Mouse (Mus musculus): ENCODE data around the gene Gnb5.

Gene Gnb5

DNA sequence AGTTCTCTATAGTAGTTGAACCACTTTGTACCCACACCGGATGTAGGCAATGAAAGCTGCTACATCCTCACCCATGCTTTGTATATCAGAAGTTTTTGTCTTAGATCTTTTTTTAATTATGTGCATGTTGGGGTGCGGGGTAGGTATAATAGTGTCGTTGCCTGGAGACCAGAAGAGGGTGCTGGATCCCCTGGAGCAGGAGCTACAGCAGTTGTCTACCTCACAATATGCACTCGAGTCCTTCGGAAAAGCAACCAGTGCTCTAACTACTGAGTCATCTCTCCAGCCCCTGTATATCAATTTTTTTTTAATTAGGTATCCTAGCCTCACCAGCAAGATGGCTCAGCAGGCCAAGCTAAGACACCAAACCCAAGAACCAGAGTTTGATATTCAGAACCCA is 927 bp downstream of the Gnb5 start:
- no peak for DNase-seq (ENCODE audit: low spot score in 2 of 2)

DNA sequence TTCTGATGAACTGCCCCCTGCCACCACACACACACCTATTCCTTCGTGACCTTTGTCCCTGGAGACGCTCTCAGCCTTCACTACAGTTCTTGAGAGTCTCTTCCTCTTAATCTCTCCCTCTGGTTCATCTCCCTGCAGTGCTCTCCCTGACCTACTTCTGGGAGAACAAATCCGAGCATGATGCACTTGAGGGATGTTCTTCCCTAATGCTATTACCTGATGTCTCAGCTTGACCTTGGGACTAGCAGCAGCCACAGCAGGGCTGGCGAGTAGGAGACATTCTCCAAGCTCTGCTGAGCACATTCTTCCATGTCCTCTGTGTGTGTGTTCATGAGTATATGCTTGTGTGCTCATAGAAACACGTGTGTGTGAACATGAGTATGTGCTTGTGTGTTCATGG is 2.5 kb downstream of the Gnb5 start:
- no peak for DNase-seq (ENCODE audit: low spot score in 2 of 2)

DNA sequence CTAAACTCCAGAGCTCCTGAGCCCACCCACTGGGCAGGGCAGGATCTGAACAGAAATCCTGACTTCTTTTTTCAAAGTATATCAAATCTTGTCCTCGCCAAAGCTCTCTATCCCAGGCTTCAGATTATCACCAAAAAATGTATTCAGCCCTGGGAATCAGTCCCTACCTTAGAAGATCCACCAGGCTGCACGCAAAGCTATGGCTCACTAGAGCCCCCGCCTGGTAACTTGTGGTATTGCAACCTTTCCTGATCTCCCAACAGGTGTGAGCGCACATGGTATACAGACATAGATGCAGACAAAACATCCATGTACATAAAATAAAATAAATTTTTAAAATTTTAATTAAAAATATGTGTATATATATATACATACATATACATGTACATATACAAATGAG is 5.9 kb downstream of the Gnb5 start:
- DNase-seq (ENCODE audit: low spot score in 2 of 2) = peak; percentile 36 to 66

DNA sequence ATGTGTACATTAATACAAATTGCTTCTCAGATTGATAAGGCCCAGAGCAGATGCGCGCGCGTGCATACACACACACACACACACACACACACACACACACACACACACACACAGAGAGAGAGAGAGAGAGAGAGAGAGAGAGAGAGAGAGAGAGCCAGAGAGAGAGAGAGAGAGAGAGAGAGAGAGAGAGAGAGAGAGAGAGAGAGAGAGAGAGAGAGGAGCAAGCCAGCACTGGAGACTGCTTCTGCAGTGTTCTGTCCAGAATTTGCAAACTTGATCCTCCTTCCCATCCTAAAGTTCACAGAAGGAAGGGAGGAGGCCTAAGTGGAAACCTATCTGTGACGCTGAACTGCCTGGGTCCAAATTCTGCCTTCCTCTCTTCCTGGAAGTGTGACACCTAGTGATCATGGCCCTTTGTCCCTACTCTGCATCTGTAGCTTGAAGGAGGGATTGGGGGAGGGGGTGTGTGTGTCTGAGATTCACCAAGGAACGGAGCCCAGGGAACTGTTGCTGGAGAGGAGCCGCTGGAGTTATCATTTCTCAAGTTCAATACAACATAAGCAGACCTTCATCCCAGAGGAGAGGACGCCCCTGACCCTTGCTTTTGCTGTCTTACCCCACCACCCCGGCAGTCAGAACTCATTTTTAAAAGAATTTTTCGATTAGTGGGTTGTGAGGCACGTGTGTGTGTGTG is 7.2 kb downstream of the Gnb5 start:
- DNase-seq (ENCODE audit: low spot score in 2 of 2) = no peak

DNA sequence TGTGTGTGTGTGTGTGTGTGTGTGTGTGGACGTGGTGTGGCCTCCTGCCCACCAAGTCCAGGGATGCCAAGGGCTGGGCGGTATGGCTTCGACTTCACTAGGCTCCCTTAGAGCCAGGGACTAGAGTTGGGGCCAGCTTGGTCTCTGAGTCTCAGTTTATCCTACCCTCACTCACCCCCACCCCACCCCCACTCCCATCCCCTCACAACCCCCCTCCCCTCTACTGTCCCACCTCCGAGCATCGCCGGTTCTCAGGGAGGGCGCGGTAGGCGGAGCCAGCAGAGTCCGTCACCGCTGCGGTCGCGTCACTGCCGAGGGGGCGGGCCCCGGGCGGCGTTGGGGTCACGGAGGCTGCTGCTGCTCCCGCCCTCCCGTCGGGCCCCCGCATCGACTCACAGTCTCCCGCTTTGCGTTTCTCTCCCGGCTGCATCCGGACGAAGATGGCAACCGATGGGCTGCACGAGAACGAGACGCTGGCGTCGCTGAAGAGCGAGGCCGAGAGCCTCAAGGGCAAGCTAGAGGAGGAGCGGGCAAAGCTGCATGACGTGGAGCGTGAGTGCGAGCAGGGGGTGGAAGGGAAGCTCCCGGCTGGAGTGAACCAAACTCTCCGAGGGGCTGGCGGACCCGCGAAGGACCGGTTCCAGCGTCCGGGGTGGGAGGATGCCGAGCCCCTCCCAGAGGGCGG is 7.9 kb downstream of the Gnb5 start:
- DNase-seq (ENCODE audit: low spot score in 2 of 2) = peak; percentile 77 to 83

DNA sequence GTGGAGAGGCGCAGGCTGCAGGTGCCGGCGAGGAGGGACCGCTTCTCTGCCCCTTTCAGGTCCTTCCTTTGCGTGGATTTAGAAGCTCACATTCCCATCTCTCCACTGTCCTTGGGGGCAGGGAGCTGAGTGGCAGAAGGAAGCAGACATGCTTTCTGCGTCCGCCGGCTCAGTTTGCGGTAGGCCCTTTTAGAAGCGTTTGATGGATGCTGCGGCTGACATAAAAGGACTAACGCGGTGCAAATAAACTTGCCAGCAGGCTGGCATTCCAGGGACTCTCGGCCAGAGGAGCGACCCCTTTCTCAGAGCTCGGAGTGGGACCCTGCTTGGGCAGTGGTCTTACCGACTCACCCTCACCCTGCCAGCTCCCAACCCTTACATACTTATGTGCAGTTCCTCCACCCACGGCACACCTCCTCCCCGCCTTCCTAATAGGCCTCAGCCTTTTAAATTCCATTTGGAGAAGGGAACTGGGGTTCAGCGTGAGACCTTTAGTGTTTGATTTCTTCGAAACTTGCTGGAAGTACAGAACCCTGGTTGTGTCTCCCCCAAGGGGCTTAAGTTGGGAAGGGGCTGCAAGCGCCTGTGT is 8.5 kb downstream of the Gnb5 start:
- no peak for DNase-seq (ENCODE audit: low spot score in 2 of 2)

DNA sequence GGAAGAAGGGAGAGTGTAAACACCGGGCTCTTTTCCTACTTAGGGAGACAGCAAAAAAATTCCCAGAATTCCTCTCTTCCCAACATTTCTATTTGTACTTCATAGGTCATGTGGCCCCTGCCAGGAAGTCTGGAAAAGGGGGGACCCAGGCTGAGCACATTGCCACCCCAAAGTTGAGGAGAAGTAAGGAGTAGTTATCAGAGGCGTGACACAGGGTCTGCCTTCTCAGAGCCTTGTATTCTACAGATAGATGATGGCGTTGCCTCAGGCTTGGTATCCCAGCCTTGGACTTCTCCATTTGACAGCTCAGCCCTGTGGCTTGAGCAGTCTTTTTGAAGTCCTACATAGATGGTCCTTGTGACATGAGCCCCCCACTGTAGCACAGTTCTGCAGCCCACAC is 9.2 kb downstream of the Gnb5 start:
- no peak for DNase-seq (ENCODE audit: low spot score in 2 of 2)

DNA sequence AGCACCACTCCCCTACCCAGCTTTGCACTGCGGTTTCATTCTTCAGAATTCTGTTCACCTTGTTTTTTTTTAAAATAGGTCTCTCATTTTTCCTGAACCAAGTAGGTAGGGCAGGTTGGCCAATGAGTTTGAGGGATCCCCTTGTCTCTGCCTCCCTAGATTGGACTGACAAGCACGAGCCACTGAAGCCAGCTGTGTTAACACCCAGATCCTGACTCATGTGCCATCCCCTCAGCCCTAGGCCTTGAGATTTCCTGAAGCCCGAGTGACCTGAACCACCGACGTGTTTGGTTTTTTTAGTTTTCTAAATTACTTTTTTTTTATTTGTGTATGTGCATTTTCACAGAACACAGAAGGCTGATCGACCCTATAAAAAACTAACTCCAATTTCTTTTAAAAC is 10.7 kb downstream of the Gnb5 start:
- no peak for DNase-seq (ENCODE audit: low spot score in 2 of 2)

DNA sequence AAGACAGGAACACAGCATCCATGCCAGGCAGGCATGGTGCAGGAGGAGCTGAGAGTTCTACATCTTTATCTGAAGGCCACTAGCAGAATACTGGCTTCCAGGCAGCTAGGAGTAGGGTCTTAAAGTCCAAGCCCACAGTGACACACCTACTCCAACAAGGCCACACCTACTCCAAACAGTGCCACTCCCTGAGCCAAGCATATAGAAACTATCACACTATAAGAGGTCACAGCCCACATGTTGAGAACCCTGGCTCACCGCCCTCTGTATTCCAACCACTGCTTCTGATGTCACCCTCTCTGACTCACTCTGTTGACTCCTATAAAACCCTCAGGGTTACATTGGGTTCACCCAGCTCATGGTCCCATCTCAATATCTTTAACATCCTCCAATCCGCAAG is 12.1 kb downstream of the Gnb5 start:
- DNase-seq (ENCODE audit: low spot score in 2 of 2) = no peak

DNA sequence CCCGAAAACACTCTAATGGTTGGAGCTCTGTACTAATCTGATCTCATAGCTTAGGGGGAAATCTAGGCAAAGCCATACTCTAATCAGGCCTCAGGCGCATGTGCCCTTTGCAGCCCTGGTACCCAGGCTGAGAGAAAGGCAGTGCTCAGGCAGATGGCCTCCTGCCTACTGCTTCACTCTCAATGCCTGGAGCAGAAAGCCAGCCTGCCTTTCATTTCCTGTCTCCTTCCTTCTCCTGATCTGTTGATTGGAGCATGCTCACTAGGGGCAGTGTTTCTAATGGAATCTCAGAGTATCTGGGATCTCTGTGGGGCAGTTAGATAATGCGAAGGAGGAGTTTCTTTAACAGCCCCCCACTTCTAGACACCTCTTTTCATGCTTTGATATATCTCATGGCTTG is 13.3 kb downstream of the Gnb5 start:
- no peak for DNase-seq (ENCODE audit: low spot score in 2 of 2)

DNA sequence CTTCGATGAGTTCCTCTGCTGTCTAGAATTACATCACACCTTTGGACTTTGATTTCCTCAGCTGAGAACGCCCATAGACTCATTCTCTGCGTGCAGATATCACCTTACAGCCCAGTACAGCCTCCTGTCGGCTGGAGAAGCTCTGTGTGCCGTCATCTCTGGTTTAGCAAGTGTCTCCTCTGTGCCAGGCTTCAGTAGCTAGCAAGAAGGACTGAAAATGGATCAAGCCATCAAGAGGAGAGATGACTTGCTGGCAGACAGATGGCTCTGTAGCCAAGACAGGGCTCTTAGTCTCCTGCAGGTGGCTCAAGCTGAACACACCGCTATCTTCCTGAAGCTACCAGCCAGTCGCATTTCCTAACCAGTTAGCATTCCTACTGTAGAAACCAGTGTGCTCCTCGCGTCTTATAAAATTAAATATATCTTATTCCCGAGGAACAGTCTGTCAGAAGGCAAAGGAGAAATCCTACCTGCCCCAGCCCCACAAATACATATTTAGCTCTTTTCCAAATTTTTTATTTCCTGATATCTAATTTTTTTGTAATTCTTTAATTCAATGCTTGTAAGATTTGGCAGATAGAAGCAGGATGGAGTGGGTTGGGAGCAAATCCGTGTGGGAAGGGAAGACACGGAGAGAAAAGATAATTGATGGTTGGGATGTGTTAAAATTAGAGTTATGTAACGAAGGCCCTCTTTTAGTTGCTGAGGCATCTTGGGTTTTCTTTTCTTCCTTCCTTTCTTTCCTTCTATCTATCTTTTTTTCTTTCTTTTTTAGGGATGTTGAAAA is 16.2 kb downstream of the Gnb5 start:
- DNase-seq (ENCODE audit: low spot score in 2 of 2) = peak in 1 of 2 experiments; percentile 62

DNA sequence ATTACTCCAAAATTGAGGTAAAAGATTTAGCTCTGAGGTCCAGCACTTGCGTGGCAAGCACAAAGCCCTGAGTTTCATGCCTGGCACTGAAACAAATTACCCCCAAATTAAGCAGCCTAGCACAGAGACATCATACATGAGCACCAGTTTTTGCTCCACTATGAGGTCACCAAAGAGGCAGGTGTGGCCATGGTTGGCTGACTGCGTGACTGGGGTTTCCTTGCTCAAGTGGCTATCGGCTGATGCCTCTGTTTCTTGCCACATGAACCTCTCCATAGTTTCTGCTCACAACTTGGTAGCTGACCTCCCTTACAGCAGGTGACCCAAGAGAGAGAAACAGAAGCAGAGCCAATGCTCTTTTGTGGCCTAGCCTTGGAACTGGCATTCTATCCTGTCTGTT is 22.0 kb downstream of the Gnb5 start:
- DNase-seq (ENCODE audit: low spot score in 2 of 2) = no peak

DNA sequence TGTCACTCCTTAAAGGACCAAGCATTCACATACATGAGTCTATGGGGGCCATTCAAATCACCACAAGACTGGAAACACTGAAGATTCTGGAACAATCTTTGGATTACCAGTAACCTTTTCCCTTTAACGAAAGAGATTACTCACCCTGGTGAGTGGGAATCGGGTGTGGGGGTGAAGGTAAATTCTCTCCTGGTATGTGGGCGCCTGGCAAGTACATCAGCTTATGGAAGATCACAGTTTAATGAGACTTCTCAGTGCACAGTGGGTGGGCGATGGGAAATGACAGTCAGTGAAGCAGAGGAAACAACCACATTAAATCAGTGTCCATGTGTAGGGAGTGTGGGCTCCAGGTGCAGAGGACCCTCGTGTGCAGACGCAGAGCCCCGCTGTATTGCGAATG is 24.7 kb downstream of the Gnb5 start:
- DNase-seq (ENCODE audit: low spot score in 2 of 2) = peak; percentile 61 to 72

DNA sequence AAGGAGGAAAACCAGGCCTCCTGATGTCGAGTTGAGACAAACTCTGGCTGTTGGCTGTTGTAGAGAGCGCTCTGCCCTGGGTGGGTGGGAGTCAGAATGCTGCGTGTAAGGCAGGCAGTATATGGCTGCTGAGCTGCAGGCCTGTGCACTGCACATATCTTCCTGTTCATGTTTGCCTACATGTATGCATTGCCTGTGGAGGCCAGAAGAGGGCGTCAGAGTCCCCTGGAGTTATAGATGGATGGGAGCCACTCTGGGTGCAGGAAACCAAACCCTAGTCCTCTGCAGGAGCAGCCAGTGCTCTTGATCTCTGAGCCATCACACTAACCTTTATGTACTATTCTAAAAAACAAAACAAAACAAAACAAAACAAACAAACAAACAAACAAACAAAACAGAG is 28.4 kb downstream of the Gnb5 start:
- DNase-seq (ENCODE audit: low spot score in 2 of 2) = no peak

DNA sequence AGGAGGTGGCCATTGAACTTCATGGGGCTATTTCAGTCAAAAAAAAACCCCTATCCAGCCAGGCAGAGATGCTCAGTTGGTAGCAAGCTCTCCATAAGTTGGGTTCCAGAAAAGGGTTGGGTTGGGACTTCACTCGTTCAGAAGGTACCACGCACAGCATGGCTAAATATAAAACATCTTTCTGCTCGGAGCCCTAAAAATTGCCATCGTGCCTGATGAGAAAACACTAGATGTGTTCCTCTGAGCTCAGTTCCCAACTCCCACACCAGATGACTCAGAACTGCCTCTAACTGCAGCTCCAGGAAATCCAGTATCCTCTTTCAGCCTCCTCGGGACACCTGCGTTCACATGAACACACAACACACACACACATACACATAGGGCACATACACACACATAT is 31.9 kb downstream of the Gnb5 start:
- peak; percentile 78 to 92 for DNase-seq (ENCODE audit: low spot score in 2 of 2)

DNA sequence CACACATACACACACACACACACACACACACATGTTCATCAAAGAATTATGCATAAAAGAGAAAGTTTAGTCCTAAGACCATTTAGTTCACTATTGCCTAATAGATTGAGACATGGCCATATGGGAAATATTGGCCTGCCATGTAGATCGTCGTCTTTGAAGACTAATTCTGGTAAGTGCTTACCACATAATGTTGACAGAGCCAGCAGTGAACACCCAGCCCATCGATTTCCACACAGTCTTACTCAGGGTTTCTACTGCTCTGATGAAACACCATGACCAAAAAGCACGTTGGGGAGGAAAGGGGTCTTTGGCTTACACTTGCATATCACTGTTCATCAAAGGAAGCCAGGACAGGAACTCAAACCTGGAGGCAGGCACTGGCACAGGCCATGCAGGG is 36.3 kb downstream of the Gnb5 start:
- DNase-seq (ENCODE audit: low spot score in 2 of 2) = no peak

DNA sequence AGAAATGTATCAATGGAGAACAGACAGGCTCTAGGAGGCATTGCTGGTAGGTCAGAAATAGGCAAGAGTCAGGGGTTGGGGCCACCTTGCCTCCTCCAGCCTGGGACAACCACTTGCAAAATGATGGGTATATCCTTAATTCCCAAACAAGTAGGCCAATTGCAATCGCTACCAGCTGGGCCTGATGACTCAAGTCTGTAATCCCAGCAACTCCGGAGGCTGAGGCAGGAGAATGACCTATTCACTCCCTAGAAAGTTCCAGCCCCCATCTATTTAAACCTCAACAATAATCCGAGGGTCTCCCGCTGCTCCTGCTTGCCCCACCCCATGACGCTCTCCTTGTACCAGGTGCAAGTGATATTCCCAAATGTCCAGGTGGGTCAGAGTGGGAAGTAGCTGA is 41.4 kb downstream of the Gnb5 start, which contains the start of gene Bcl2l10:
Gene Bcl2l10 (plus strand): TSS at position 301 of the 400 bp plus-strand sequence.
- no peak for DNase-seq (ENCODE audit: low spot score in 2 of 2)

DNA sequence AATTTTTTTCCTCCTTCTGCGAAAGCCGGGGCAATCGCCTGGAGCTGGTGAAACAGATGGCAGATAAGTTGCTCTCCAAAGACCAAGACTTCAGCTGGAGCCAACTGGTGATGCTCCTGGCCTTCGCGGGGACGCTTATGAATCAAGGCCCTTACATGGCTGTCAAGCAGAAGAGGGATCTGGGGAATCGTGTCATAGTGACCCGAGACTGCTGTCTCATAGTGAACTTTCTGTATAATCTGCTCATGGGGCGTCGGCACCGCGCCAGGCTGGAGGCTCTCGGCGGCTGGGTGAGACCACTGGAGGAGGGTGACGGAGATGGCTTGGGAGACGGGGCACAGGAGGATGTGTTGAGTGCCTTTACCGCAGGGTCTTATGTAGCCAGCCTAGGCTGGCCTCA is 42.0 kb downstream of the Gnb5 start:
- no peak for DNase-seq (ENCODE audit: low spot score in 2 of 2)

DNA sequence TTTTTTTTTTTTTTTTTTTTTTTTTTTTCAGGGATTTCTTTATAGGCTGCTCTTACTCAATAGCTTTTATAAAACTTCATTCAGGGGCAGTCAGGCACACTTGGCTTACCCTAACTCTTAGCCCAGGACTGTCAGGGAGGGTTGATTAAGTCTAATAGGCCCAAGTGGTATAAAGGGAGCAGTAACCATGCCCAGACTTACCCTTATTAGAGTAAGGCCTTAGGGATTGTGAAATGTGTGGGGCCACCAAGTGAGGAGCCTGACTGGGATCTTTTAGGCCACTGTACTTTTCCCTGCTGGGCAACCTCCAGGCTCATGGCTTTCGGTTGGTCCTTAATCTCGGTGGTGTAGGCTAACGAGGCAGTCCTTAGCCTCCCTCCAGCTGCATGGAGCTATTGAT is 42.6 kb downstream of the Gnb5 start:
- DNase-seq (ENCODE audit: low spot score in 2 of 2) = no peak

DNA sequence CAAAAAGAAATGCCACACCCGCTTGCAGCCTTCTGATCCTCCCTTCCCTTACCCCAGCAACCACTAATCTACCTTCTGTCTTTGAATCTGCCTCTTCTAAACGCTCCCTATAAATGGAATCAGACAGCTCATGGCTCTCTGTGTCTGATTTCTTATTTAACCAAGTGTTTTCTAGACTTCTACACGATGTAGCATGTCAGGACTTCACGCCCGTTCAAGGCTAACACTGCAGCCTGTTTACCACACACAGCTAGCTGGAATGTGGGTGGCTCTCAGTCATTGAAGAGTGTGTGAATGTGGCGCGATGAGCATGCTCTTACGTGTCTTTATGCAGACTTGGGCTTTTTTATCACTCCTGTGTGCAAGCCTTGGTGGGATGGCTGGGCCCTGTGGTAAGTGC is 47.0 kb downstream of the Gnb5 start:
- no peak for DNase-seq (ENCODE audit: low spot score in 2 of 2)

DNA sequence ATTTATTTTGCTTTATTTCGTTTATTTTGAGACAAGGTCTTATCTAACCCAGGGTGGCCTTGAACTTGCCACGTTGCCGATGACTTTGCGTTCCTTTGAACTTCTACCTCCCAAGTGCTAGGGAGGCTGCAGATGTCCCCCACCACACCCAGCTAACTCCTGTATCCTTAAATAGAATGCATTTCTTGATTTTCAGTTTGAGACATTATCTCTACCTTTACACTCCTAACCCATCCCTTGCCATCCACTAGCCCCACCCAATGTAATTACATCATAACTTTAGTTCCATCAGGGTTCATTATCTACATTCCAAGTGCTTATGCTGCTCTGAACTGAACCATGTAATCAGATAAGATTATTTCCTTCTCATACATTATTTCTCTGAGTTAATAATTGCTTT is 49.7 kb downstream of the Gnb5 start:
- DNase-seq (ENCODE audit: low spot score in 2 of 2) = no peak

DNA sequence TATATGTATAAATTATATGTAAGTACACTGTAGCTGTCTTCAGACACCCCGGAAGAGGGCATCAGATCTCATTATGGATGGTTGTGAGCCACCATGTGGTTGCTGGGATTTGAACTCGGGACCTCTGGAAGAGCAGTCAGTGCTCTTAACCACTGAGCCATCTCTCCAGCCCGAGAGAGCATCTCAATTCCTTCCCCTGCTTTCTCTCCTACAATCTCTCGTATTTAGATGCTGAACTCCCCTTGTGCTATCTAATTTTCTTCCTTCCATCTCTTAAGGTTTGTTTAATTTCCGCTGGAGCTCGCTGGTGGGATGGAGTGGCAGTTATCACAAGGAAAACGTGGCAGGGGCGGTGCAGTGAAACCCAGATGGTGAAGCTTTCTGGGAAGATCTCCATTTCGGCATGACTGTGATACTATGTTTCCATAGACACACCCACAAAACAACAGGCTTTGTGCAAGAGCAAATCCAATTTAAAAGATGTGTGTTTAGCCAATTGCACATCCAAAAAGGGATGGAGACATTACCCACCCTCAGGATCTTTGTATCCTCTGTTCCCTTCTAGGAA is 51.1 kb downstream of the Gnb5 start:
- DNase-seq (ENCODE audit: low spot score in 2 of 2) = peak; percentile 29 to 60

Measured in right cerebral cortex, postnatal 36 days (tissue).